Mouse (Mus musculus) hindbrain, embryonic 14.5 days (tissue): ENCODE data around the gene Gnao1. TPM values are rescaled to one million over a fixed set of nuclear protein-coding genes. Genes with fewer than 3 reads are reported as not detected.

ENCODE experiments used
- ATAC-seq: fragments of 200-750 bp; cut with Nextera tagmentation; 2 replicates; pipeline ENCODE4 v1.8.0; 2017; ENCODE audit warnings: moderate number of reproducible peaks, mild to moderate bottlenecking, moderate TSS enrichment, moderate library complexity; ENCODE audit not compliant: low FRiP score
- DNase-seq: peaks from one replicate; pipeline ENCODE4 v3.0.0-alpha.2; 2015; ENCODE audit warnings: low spot score
- H3K27ac ChIP-seq: fragments of 300-500 bp; sonication (generic); 2 replicates; pipeline ENCODE4 v1.5.1; 2014; ENCODE audit warnings: mild to moderate bottlenecking, moderate library complexity
- H3K27me3 ChIP-seq: fragments of 300-500 bp; sonication (generic); 2 replicates; pipeline ENCODE4 v1.6.1; 2014; ENCODE audit warnings: mild to moderate bottlenecking, low read length, mixed read lengths; ENCODE audit not compliant: control insufficient read depth, insufficient read depth
- H3K36me3 ChIP-seq: fragments of 300-500 bp; sonication (generic); replicated peaks from 2 replicates; pipeline ENCODE4 v1.6.1; 2014; ENCODE audit not compliant: control insufficient read depth, insufficient read depth
- H3K4me1 ChIP-seq: fragments of 300-500 bp; sonication (generic); replicated peaks from 2 replicates; pipeline ENCODE4 v1.6.1; 2014; ENCODE audit warnings: antibody characterized with exemption, low read length, mixed read lengths; ENCODE audit not compliant: control insufficient read depth, insufficient read depth
- H3K4me2 ChIP-seq: fragments of 300-500 bp; sonication (generic); replicated peaks from 2 replicates; pipeline ENCODE4 v1.6.1; 2014; ENCODE audit warnings: mild to moderate bottlenecking, moderate library complexity
- H3K4me3 ChIP-seq: fragments of 300-500 bp; sonication (generic); replicated peaks from 2 replicates; pipeline ENCODE4 v1.5.1; 2014; ENCODE audit warnings: mild to moderate bottlenecking, low read length
- H3K9ac ChIP-seq: fragments of 300-500 bp; sonication (generic); 2 replicates; pipeline ENCODE4 v1.6.1; 2014
- H3K9me3 ChIP-seq: fragments of 300-500 bp; sonication (generic); 2 replicates; pipeline ENCODE4 v1.6.1; 2016; ENCODE audit warnings: low read length; ENCODE audit not compliant: control insufficient read depth
- WGBS: fragments of 180-500 bp; shearing (Covaris S2); extraction: QIAGEN DNeasy Blood & Tissue Kit; methylation state at CpG from one replicate; pipeline ENCODE4 v1.1.7; 2014; 5-methylcytosine and 5-hydroxymethylcytosine counted together
- polyA plus RNA-seq: library from polyadenylated mRNA; unstranded; fragments of >200 nt; fragmentation: Nextera tagmentation; extraction: Ambion mirVana; gene quantifications from 2 replicates; pipeline ENCODE4 v1.2.1, GENCODE M21; 2014

The Gnao1 gene
- polyA plus RNA-seq, 1 experiment from 2014 or later: 200 TPM

DNA sequence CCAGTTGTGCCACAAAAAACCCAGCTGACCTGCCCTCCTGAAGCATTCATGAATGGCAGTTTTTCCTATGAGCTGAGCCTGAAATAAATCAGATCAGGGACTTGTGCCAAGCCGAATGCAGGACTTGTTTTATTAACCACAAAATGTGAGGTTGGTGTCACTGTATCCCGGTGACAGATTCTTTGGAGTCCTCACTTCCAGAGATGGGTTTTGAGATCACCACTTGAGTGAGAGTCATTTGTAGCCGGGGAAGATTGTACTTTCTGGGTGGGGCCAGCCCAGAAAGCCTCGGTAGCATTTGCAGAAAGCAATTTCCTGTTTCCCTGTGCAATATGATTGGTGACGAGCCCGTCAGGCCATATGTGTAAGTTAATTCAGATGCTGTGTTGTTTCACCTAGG, 4.5 kb downstream of the Gnao1 start:
- ATAC-seq: no peak
- peaks cover 32% of the 10 kb centered on the region for H3K4me1 ChIP-seq
- no peak for DNase-seq
- no peaks in the 10 kb centered on the region for H3K9me3 ChIP-seq
- peaks cover 29% of the 10 kb centered on the region for H3K36me3 ChIP-seq
- peak overlapping the region; percentile 99 for H3K9ac ChIP-seq
- whole genome bisulfite sequencing: 50% methylated on average over 6 of the region's 6 CpGs
- peak overlapping the region; percentile 85 for H3K4me3 ChIP-seq
- no peaks in the 10 kb centered on the region for H3K27me3 ChIP-seq
- H3K4me2 ChIP-seq: peak overlapping the region; percentile 89
- H3K27ac ChIP-seq: no peak overlapping the region; the same call in none of the 2 replicates

DNA sequence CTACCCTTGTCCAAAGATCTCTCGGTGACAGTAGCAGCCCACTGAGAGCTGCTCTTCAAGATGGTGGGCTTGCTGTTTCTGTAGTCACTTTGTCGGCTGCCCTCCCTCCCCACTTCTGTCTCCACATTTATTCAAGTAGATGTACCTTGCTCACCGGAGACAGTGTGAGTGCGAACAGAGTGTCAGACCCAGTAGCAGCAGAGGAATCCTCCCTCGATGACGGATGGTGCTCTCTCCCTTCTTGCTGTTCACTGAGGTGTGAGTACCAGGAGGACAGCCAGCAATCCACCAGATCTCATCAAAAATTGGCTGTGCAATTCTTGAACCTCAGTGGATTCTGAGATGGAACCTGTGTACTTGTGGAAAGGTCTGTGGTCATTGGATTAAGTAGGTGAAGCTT, 6.5 kb downstream of the Gnao1 start:
- DNase-seq (no peak), ATAC-seq (no peak)
- Histone ChIP-seq H3K36me3 (peaks cover 46% of the 10 kb centered on the region), H3K4me1 (peaks cover 32% of the 10 kb centered on the region), H3K4me3 (no peak overlapping the region), H3K27me3 (no peaks in the 10 kb centered on the region), H3K4me2 (peak overlapping the region; percentile 89; the same call in 1 of the 2 replicates), H3K27ac (no peak overlapping the region), H3K9me3 (no peaks in the 10 kb centered on the region), H3K9ac (no peak overlapping the region)
- WGBS: 70% methylated on average over 6 of the region's 6 CpGs

DNA sequence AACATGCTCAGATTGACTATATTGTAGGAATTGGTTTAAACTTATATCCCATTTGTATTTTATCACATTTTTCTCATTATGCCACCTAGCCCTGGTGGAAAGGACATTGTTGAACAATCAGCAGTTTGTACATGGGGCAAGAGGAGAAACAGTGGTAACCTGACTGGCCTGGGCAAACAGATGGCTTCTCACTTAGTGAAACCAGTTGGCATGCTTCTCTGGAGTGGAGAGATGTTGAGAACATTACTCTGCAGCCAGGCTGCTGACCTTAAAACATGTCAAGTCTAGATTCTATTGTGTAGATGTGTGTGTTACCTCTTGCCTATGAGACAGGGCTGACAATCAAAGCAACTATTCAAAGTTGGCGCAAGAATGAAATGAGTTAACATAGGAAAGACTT, 7.6 kb downstream of the Gnao1 start:
- Histone ChIP-seq H3K36me3 (peaks cover 57% of the 10 kb centered on the region), H3K27ac (no peak overlapping the region), H3K4me3 (no peak overlapping the region), H3K27me3 (no peaks in the 10 kb centered on the region), H3K9me3 (no peaks in the 10 kb centered on the region), H3K4me2 (no peak overlapping the region), H3K4me1 (peaks cover 32% of the 10 kb centered on the region), H3K9ac (no peak overlapping the region)
- no peak for ATAC-seq
- no peak for DNase-seq
- WGBS: 90% methylated on average over 1 of the region's 1 CpGs

DNA sequence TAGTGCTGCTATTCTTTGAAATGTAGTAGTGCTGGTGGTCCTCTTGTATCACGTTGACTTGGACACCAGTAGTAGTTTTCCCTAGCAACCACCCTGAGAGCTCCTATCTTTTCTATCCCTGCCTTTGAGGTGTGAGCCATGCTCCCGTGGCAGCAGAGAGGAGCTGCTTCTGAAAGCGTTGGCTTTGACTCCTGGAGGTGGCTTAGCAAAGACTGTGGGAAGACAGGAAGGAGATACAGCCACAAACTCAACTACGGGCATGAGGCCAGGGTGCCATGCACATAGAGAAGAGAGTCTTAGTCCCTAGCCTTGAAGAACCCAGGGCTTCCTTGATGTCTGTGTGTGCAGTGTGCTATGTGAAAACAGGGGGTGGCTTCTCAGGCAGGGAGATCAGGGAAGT, 10.2 kb downstream of the Gnao1 start:
- no peak for ATAC-seq
- no peak overlapping the region for H3K27ac ChIP-seq

DNA sequence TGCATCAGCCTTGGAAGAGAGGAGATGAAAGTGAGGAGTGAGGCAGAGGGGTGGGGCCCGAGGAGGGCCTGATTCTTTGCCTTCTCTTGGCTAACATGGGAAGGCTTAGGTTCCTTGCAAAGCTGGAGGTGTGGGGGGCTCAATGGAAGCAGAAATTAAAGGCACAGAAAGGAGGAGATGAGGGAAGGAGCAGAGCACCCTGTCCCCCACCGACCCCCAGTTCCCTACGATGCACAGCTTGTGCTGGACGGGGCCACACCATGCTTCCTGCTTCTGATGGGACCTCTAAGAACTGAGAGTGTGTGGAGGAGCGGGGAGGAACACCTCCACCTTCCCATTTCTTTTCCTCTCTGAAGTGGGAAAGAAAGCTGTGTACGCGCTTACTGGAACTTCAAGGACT, 11.6 kb downstream of the Gnao1 start:
- H3K9ac ChIP-seq: no peak overlapping the region
- H3K36me3 ChIP-seq: peaks cover 82% of the 10 kb centered on the region
- no peak overlapping the region for H3K4me3 ChIP-seq
- WGBS: 95% methylated on average over 7 of the region's 7 CpGs
- H3K9me3 ChIP-seq: no peaks in the 10 kb centered on the region
- no peak overlapping the region for H3K4me2 ChIP-seq
- no peak overlapping the region for H3K27ac ChIP-seq
- H3K27me3 ChIP-seq: no peaks in the 10 kb centered on the region
- ATAC-seq: no peak
- H3K4me1 ChIP-seq: peaks cover 3% of the 10 kb centered on the region; the same call in 1 of the 2 replicates
- DNase-seq: no peak

More for the DNA sequence above, 10.2 kb downstream of the Gnao1 start:
- H3K4me3 ChIP-seq: no peak overlapping the region
- no peak overlapping the region for H3K9ac ChIP-seq
- WGBS: 85% methylated on average over 4 of the region's 4 CpGs
- no peak overlapping the region for H3K4me2 ChIP-seq
- H3K27me3 ChIP-seq: no peaks in the 10 kb centered on the region
- H3K4me1 ChIP-seq: peaks cover 17% of the 10 kb centered on the region
- no peaks in the 10 kb centered on the region for H3K9me3 ChIP-seq
- DNase-seq: no peak
- peaks cover 75% of the 10 kb centered on the region for H3K36me3 ChIP-seq

DNA sequence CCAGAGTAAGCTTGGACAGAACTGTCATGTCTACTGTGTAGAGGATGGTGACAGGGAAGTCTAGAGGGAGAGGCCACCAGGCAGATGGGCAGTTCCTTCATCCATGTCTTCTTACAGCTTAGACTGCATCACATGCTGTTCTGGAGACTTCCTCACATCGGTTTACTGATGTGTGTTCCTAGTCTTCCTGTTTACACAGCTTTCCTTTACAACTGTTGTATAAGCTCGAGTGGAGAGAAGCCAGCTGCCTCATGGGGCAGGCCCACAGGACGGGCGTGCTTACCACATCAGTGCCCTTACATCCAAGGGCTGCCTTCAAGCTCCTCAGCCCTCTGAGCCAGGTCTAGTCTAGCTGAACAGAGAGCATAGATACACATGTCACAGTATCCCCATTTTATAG, 15.6 kb downstream of the Gnao1 start:
- Histone ChIP-seq H3K27me3 (no peaks in the 10 kb centered on the region), H3K4me2 (no peak overlapping the region), H3K9ac (no peak overlapping the region), H3K4me1 (peaks cover under 1% of the 10 kb centered on the region; the same call in 1 of the 2 replicates), H3K36me3 (peaks cover 48% of the 10 kb centered on the region), H3K4me3 (no peak overlapping the region), H3K9me3 (no peaks in the 10 kb centered on the region), H3K27ac (no peak overlapping the region)
- DNase-seq (no peak), ATAC-seq (no peak)
- 73% methylated on average over 4 of the region's 4 CpGs for whole genome bisulfite sequencing

DNA sequence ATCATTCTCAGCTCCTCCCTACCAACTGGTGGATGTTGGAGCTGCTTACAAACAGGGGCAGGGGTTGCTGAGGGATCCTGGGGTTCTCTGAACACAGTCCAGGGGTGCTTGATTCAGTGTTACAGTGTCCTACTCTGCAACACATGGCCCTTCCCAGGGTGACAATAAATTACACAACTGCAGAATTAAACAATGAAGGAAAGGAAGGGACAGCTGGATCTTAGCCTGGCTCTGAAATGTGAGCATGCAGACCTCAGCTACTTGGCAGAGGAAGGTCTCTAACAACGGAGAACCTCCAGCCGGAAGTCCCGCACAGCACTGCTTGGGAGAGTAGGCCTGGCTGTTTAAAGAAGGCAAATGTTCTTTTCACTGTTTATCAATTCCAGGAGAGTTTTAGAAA, 20.9 kb downstream of the Gnao1 start:
- Histone ChIP-seq H3K9ac (no peak overlapping the region), H3K9me3 (no peaks in the 10 kb centered on the region), H3K4me2 (no peak overlapping the region), H3K27ac (no peak overlapping the region), H3K27me3 (no peaks in the 10 kb centered on the region), H3K4me1 (peaks cover 50% of the 10 kb centered on the region), H3K36me3 (0 out of 2 replicates have a peak, but pooled peaks cover 8% of the 10 kb centered on the region), H3K4me3 (no peak overlapping the region)
- DNase-seq (no peak), ATAC-seq (no peak)
- 77% methylated on average over 3 of the region's 3 CpGs for WGBS

DNA sequence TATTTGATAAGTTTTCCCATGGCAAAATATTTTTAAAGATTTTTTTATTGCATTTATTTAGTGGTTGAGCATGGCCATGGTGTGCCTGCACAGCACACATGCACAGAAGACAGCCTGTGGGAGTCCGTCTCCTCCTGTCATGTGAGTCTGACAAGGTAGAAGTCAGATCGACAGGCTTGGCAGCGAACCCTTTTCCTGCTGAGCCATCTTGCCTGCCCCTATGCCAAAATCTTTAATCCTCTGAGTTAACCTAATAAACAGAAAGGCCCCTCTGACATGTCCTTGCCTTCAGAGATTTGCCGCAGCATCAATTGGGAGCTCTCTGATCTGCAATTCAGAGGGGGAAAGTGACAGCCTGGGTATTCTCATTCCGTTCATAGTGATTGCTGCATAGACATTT, 26.0 kb downstream of the Gnao1 start:
- Histone ChIP-seq H3K27me3 (no peaks in the 10 kb centered on the region), H3K9ac (no peak overlapping the region), H3K4me3 (no peak overlapping the region), H3K4me1 (peaks cover 70% of the 10 kb centered on the region), H3K4me2 (no peak overlapping the region), H3K36me3 (0 out of 2 replicates have a peak, but pooled peaks cover 3% of the 10 kb centered on the region), H3K9me3 (no peaks in the 10 kb centered on the region), H3K27ac (no peak overlapping the region)
- WGBS: 51% methylated on average over 5 of the region's 5 CpGs
- no peak for ATAC-seq
- no peak for DNase-seq

DNA sequence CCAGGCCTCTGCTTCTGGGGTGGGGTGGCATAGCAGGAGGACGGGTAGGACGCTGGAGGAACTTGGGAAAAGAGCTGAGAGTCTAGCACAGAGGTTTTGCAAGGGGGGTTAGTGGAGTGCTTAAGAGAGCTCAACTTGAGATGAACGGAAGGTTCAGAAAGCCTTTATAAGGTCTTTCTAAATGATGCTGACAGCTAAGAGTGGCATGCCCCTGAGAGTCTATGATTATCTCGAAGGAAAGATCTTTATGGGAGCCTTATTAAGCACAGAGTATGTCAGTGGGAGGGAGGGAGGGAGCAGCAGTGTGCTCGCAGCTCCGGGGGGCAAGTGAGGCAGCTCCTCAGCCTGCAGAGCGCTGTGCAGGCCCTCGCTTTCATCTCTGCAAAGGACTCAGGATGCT, 29.3 kb downstream of the Gnao1 start:
- H3K36me3 ChIP-seq: 0 out of 2 replicates have a peak, but pooled peaks cover 3% of the 10 kb centered on the region
- peaks cover 67% of the 10 kb centered on the region for H3K4me1 ChIP-seq
- DNase-seq (no peak), ATAC-seq (no peak)
- no peaks in the 10 kb centered on the region for H3K9me3 ChIP-seq
- no peak overlapping the region for H3K27ac ChIP-seq
- no peak overlapping the region for H3K4me2 ChIP-seq
- no peaks in the 10 kb centered on the region for H3K27me3 ChIP-seq
- H3K9ac ChIP-seq: no peak overlapping the region
- WGBS: 33% methylated on average over 8 of the region's 8 CpGs
- H3K4me3 ChIP-seq: no peak overlapping the region

DNA sequence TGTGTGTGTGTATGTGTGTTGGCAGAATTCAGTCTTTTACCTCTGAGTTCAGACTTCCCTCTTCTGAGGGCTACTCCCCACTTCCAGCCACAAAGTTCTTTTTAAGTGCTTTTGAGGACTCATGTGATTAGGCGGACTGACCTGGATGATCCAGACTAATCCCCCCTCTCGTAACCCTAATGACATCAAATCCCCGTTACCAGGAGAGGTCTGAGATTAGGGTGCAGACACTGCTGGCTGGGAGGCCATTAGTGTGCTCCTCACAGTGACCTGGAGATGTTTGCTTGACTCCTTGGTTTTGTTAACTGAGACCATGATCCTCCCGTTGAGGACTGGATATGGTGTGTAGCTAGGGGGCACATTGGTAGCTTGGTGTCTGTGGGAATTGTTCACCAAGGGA, 30.7 kb downstream of the Gnao1 start:
- Histone ChIP-seq H3K4me1 (peaks cover 53% of the 10 kb centered on the region), H3K36me3 (0 out of 2 replicates have a peak, but pooled peaks cover 3% of the 10 kb centered on the region), H3K4me2 (no peak overlapping the region), H3K4me3 (no peak overlapping the region), H3K9me3 (no peaks in the 10 kb centered on the region), H3K27ac (peak overlapping the region; percentile 21; the same call in 1 of the 2 replicates), H3K9ac (no peak overlapping the region), H3K27me3 (no peaks in the 10 kb centered on the region)
- ATAC-seq (0 out of 2 replicates have a peak, but pooled peaks have one; percentile 7), DNase-seq (no peak)
- WGBS: 77% methylated on average over 4 of the region's 4 CpGs
